Mouse (Mus musculus): ENCODE measurements around the gene Gxylt2.

DNA sequence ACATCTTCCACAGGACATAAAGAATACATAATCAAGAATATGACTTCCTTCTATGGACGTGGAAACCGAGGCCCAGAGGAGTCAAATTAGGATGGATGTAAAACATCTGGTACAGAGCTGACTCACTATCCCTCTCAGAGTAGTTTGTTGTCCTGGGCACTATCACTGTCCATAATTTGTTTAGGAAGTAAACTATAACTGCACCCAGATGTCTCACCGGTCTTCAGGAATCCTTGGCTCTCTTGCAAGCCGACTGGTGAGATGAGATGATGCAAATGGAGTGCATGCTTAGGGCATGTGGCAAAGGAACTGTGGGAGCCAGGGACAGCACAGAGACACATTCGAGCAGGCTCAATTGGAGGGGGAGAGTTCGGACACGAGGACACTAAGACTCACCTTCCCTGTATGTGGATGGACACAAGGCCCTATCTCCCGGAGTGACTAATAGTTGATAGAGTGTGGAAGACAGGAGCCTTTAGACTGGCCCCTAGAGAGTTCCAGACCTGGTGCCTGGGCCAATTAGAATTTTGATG, 10.8 kb downstream of the Gxylt2 start:
- TF ChIP-seq GATA1 (IDR thresholded peaks at IDR 0.05; ENCODE audit: borderline replicate concordance, low read length) (no peak), CTCF (IDR thresholded peaks at IDR 0.05; ENCODE audit: low read depth, low read length) (no peak), TAL1 (conservative IDR thresholded peaks at IDR 0.05; ENCODE audit: low read depth, low read length) (no peak)
